Mouse (Mus musculus): ENCODE measurements around the gene Srebf1.

Gene Srebf1

DNA sequence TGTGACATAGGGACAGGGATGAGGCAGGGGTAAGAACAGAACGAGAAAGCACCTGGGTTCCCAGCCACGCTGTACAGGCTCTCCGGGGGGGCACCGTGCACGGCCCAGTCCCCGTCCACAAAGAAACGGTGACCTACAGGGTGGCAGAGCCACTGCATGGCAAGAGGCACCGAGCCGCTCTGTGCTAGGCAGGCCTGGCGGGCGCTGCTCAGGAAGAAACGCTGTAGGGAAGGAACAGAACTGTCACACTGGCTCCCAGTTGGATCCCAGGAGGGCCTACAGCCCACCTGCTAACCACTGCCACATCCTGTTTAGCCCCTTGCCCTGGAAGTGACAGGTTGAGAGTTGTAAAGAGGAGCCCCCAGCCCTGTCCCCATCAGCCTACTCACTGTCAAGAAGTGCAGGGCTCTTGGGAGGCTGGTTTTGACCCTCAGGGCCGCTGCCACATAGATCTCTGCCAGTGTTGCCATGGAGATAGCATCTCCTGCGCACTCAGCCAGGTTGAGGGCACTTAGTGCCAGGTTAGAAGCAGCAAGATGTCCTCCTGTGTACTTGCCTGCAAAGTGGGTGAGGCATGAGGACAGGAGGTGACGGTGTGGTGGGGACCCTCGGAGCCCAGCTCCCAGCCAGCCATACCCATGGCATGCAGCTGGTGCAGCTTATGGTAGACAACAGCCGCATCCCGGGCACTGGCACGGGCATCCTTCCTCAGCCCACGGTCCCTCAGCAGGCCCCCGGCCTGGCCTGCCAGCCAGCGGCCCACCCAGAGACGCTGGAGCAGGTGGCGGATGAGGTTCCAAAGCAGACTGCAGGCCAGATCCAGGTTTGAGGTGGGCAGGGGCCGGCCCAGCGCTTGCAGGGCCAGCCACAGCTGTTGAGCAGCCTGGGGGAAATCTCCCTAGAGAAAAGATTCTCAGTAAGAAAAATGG, 19.4 kb downstream of the Srebf1 start:
- no peak for DNase-seq

DNA sequence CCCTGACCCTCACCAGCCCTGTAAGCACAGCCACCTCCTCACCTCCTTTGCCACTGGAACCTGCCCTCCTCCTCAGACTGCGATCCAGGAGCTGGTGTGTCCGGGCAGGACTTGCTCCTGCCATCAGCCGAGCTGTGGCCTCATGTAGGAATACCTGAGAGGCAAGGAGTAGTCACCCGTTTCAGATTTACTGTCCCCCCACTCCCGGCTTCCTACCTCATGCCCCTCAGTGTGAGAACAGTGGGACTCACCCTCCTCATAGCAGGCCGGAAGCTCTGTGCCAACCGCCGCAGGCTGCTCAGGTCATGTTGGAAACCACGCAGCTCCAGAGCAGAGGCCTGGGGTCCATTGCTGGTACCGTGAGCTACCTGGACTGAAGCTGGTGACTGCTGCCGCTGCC, 22.0 kb downstream of the Srebf1 start:
- no peak for DNase-seq

DNA sequence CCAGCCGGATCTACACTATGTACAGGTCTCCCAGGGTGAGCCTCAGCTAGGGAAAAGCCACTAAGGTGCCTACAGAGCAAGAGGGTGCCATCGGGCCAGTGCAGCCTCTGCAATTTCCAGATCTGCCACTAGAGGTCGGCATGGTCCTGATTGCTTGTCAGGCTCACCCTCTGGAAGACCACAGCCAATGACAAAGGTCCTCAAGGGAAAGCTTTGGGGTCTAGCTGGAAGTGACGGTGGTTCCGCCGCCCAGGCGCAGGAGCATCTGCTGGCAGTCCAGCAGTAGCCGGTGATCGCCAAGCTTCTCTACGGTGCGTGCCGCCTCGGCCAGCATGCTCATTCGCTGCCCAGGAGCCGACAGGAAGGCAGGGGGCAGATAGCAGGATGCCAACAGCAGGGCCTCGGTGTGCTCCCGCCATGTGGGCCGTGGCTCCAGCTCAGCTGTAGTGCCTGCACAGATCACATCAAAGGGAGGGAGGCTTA, 22.6 kb downstream of the Srebf1 start:
- peak; percentile 81 to 95 for DNase-seq

DNA sequence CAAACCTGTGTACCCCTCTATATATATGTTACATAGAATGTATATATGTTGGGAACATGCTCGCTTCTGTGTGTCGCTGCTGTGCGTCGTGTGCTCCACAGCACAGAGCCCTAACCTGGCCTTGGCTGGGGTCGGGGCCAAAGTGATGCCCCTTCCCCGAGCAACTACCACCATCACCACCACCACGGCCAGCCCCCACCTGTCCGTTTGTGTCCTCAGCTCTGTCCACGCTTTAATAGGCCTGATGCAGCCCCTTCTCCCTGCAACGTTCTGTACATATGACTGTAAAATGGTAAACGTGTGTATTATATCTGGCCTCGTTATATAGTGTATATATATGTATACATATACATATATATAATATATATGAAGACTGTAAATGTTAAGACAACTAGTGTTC, 23.7 kb downstream of the Srebf1 start:
- DNase-seq: no peak

DNA sequence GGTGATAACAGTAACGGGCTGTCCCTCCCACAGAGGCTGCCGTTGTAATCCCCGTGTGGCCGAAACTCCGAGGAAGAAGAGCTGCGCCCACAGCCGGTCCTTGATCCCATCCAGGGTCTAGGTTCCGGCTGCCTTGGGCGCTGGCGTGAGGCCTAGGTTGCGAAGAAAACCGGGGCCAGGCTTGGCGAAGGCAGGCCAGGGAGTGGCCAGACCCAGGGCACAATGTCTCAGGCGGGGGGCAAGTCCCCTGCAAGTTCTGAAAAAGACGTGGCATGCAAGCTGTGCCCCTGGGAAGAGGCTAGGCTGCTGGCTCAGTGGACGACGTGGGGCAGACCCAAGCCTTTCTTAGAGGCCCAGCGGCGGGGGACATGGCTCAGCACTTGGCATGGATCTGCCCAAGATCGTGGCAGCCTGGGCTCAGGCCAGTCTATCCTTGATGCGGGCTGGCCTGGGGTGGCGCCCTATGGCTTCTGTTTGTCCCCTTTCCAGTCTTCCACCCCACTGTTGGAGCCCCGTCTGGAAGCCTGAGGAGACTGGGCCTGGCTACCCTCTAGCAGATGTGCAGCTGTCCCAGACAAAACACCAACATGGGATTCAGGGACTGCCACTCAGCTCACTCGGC, 24.3 kb downstream of the Srebf1 start:
- no peak for DNase-seq

DNA sequence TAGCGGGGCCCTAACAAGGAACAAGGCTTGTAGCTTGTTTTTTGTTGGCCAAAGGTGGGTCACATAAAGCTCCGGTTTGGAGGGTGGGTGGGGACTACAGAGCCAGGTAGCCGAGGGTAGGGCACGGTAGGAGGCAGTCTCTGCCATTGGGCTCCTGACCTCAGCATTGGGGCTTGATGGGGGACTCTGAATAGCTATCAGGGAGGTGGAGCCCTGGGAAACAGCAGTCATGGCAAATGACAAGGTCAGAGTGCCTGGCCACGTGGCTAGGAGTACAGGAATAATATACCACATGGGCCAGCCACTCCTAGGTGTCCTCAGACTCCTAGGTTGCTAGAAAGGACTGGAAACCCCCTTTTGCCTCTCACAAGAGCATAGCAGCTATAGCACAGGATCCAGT, 26.0 kb downstream of the Srebf1 start:
- no peak for DNase-seq

DNA sequence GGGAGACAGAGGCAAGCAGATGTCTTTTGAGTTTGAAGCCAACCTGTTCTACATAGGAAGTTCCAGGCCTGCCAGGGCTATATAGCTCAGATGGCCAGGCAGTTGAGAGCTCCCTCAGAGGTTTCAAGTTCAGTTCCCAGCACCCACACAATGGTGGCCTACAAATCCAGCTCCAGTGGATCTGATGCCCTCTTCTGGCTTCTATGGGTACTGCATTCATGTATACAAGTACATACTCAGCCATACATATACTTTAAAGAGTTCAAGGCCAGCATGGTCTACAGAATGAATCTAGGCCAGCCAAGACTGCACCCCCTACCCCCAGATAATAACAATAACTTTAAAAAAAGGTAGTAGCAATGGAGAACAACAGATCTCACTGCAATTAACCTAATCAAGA, 27.3 kb downstream of the Srebf1 start:
- DNase-seq: no peak

DNA sequence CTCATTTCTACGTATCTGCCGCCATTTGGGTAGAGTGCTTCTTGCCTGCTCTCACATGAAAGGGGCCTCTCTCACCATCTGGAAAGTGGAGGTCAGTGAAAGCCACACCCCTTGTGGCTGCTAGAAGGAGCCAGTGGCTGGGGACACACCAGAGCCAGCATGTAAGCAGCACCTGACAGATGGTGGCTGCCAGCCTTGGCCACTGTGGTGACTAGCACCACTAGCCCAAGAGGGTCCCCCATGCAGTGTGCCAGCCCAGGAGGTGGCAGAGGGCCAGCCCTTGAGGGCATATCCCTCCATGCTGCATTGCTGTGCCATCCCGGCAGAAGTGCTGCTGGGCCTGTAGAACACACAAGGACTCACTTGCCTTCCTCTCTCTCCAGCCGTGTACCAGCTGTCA, 28.8 kb downstream of the Srebf1 start:
- DNase-seq: no peak

DNA sequence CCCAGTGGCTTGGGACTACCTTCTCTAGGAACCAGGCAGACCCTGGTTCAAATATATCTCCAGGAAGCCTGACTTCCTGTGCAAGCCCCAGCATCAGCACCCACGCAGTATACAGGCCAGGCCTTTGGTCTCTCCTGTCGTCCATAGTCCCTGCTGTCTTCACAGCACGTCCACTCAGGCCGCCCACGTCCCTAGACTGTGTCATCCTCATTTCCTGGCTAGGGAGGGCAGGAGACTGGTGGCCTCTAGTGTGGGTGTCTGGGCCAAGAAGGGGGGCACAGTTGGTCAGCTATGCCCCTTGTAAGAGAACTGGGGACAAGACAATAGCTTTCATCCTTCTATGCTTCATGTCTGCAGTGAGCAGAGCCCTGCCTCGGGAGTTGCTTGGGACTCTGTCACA, 29.8 kb downstream of the Srebf1 start:
- no peak for DNase-seq

DNA sequence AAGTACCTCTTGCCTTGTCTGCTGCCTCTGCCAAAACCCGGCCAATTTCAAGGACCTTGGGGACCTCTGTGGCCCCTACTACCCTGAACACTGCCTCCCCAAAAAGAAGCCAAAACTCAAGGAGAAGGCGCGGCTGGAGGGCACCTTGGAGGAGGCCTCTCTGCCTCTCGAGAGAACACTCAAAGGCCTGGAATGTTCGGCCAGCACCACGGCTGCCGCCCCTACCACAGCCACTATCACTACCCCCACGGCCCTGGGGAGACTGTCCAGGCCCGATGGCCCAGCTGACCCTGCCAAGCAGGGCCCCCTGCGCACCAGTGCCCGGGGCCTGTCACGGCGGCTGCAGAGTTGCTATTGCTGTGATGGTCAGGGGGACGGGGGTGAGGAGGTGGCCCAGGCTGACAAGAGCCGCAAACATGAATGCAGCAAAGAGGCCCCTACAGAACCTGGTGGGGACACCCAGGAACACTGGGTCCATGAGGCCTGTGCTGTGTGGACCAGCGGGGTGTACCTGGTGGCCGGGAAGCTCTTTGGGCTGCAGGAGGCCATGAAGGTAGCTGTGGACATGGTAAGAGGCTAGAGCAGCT, 32.2 kb downstream of the Srebf1 start:
- no peak for DNase-seq

DNA sequence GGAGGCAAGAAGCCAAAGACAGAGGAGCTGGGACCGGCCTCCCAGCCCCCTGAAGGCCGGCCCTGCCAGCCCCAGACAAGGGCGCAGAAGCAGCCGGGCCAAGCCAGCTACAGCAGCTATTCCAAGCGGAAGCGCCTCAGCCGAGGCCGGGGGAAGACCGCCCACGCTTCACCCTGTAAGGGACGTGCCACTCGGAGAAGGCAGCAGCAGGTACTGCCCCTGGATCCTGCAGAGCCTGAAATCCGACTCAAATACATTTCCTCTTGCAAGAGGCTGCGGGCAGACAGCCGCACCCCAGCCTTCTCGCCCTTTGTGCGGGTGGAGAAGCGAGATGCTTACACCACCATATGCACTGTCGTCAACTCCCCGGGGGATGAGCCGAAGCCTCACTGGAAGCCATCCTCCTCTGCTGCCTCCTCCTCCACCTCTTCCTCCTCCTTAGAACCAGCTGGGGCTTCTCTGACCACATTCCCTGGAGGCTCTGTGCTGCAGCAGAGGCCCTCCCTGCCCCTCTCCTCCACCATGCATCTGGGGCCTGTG, 32.8 kb downstream of the Srebf1 start:
- no peak for DNase-seq

DNA sequence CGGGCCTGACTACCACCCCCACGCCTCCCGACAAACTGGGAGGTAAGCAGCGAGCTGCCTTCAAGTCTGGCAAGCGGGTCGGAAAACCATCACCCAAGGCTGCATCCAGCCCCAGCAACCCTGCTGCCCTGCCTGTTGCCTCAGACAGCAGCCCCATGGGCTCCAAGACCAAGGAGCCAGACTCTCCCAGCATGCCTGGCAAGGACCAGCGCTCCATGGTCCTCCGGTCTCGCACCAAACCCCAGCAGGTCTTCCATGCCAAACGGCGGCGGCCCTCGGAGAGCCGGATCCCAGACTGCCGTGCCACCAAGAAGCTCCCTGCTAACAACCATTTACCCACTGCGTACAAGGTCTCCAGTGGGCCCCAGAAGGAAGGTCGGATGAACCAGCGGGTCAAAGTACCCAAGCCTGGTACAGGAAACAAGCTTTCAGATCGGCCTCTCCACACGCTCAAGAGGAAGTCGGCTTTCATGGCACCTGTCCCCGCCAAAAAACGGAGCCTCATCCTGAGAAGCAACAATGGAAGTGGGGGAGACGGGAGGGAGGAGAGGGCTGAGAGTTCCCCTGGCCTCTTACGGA, 34.0 kb downstream of the Srebf1 start:
- no peak for DNase-seq

DNA sequence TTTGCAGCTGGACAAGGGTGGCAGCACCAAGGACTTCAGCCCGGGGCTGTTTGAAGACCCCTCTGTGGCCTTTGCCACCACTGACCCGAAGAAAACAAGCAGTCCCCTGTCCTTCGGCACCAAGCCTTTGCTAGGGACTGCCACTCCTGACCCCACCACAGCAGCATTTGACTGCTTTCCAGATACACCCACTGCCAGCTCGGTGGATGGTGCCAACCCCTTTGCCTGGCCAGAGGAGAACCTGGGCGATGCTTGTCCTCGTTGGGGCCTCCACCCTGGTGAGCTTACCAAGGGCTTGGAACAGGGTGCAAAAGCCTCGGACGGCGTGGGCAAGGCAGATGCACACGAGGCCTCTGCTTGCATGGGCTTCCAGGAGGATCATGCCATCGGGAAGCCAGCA, 35.3 kb downstream of the Srebf1 start:
- DNase-seq: no peak

DNA sequence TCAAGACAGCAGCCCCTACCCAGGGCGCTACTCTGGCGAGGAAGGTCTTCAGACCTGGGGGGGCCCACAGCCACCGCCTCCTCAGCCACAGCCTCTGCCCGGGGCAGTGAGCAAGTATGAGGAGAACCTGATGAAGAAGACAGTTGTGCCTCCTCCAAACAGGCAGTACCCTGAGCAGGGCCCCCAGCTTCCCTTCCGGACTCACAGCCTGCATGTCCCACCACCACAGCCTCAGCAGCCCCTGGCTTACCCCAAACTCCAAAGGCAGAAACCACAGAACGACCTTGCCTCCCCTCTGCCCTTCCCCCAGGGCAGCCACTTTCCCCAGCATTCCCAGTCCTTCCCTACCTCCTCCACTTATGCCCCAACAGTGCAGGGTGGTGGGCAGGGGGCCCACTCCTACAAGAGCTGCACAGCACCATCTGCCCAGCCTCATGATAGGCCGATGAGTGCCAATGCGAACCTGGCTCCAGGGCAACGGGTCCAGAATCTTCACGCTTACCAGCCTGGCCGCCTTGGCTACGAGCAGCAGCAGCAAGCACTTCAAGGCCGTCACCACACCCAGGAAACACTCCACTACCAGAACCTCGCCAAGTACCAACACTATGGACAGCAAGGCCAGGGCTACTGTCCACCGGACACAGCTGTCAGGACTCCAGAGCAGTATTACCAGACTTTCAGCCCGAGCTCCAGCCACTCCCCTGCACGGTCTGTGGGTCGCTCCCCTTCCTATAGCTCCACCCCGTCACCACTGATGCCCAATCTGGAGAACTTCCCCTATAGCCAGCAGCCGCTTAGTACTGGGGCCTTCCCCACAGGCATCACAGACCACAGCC, 36.8 kb downstream of the Srebf1 start:
- no peak for DNase-seq

DNA sequence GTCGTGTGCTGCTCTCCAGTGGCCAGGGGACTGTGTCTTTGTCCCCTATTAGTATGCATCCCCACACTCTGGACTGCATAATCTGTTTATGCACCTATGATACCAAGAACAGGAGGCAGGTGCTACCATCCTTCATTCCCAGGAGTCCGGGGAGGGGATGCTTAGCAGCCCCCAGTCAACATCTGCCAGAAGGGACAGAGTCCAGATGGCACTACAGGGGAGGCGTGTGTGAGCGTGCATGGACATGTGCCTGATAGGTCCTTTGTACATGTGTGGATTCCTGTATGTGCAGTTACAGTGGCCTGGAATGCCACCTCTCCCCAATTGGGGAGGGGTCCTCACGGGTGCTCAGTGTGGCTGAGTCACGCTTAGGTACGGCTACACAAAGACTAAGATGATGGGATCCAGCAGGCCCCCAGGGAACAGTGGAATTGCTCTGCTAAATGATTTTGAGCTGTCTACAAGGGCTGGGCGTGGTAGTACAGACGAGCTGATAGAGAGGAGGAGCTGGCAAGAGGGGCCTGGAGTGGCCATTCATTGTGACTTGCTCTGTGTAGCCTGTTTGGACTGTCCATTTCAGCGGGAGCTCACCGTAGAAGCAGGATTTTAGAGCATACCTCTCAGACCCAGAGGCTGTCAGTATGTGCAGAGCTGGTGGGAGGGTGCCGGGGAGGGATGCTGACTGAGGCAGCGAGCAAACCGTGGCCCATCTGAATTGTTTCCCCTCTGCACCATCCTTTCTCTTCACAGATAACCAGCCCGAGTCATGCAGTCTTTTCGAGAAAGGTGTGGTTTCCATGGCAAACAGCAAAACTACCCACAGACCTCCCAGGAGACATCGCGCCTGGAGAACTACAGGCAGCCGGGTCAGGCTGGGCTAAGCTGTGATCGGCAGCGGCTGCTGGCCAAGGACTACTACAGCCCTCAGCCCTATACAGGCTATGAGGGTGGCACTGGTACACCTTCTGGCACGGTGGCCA, 37.7 kb downstream of the Srebf1 start:
- no peak for DNase-seq

DNA sequence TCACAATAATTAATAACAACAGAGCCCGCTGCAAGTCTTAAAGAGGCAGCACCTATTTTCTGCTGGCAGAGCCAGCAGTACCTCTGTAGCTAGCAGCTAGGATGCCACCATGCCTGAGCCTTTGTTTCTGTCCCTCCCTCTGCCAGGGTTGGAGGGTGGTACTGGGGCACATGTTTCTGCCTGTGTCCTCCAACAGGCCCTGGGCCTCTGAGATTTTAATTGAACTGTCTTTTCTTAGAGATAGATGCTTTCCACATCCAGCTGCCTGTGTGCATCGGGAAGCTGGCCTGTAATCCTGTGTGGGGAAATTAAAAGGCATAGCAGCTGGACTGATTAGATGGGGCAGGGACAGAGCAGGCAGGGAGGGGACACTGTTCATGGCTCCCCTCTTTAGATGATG, 39.6 kb downstream of the Srebf1 start:
- DNase-seq: no peak

DNA sequence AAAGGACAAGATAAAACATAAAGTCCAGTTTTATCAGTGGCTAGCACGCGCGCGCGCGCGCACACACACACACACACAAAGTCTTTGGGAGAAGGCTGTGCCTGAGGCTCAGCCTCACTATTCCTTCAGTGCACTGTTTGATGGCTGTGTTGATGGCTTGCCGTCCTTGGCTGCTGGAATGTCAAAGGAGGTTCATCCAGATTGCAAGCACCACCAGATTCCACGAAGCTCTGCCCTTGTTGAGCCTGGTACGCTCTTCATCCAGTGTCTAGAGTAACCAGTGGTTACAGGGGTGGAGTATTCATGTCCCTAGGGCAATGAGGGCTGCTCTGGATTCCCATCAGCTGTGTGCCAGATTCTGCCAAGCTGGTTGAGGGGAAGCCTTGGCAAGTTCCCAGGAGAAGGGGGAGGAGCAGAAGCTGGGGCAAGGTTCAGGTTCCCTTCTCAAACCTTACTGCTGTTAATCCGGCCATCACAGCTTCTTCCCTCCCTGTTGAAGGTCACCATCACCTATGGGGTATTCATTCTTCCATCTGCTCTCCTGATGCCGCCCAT, 40.2 kb downstream of the Srebf1 start:
- DNase-seq: peak; percentile 94

DNA sequence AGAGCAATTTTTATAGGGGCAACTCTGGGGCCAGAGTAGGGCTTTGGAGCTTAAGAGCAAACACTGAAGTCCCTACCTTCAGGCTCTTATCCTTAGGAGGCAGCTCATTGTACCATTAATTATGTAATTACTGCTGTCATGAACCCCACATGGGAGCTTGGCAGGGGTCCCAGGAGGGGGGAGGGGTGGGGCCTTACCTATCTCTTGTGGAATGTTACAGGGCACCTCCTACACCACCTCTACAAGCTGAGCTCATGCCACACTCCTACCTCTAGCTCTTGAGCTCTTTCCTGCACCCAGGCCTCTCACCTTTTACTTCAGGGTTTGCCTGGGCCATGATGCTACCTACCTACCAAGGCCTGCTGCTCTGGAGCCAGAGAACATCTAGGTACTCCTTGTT, 43.9 kb downstream of the Srebf1 start:
- DNase-seq: peak; percentile 72 to 82

DNA sequence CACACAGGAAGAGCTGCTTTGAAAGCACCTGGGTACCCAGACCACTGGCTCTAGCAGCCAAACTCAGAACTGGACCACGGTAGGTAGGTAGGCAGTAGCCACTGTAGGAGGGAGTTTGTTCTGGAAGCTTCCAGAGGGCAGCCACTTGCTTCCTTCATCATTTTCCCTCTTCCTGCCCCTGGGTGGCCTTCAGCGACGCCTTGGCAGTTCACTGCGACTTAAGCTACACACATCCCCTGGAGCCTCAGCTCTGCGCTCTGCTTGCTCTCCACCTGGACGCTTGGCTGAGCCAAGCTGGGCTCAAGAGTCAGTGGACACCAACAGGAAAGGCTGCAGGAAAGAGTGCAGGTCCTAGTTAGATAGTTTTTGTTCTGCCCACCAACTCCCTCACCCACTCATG, 44.4 kb downstream of the Srebf1 start:
- DNase-seq: no peak

DNA sequence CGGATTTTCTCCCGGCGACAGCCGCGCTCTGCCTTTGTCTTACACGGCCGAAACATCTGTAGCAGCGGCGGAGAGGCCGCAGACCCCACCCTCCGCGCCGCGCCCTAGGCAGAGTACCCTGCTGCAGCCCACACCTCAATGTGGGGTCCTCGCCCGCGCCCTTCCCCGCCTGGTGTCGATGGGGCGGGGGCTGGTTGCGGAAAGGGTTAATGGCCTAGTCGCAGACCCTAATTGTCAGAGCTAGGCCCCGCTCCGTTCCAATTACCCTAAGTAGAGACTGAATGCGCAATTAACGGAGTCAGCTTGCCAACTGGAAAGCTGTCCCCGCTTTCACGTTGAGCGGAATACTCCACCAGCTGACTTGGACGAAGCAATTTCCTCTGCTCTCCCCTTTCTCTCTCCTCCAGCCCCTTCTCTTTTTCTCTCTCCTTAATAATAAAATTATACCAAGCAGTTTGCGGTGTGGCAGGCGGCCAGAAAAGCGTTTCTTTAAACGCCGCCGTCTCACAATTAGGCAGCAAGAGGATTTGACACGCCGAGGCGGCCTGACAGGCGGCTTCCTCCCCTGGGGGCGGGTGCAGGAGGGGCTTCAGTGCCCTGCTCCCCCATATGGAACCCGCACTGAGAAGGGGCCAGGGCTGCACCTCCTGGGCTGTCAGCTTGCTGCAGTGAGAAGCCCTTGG, 45.3 kb downstream of the Srebf1 start:
- DNase-seq: peak in 1 of 2 experiments; percentile 25
